Mouse (Mus musculus) layer of hippocampus, postnatal 25 days (tissue): ENCODE data around the gene Rpl3. TPM values are rescaled to one million over a fixed set of nuclear protein-coding genes. Genes with fewer than 3 reads are reported as not detected.

ENCODE experiments used
- DNase-seq, 2 experiments: peaks; one replicate each; pipeline ENCODE4 v3.0.0; 2022; ENCODE audit warnings: mixed read lengths in 2 of 2, low spot score in 1 of 2; ENCODE audit errors: extremely low spot score in 1 of 2
- total RNA-seq, 2 experiments: library from RNA; stranded (reverse); gene quantifications; 2 replicates each; pipeline ENCODE4 v1.2.3; 2021

The Rpl3 gene
- total RNA-seq, 2 experiments from 2014 or later = 494 to 606 TPM

- no peak for DNase-seq
Measured at GRCm38 (mm10) chr15:80072579-80073255, 19.0 kb downstream of the Rpl3 start.

DNA sequence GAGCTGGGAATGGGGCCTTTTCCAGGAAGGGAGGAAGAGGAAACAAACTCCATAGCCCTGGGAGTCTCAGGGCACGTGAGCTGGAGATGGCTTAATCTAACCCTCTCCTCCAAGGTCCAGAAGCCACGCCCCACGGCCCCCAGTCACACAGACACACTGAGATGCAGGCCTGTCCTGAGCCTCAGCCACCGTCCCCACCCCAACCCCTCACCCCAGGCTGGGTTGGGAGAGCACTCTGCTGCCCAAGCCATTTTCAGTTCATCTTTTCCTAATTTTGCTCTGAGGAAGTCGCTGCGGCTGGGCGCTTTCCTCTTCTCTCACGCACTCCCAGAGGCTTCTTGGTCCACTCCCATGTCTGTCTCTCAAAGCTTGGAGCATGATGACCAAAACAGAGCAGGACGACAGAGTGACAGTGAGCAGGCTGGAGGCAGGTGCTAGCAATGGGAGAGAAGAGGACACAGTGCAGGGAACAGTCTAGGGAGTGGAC lies 19.7 kb downstream of the Rpl3 start:
- DNase-seq = no peak

DNA sequence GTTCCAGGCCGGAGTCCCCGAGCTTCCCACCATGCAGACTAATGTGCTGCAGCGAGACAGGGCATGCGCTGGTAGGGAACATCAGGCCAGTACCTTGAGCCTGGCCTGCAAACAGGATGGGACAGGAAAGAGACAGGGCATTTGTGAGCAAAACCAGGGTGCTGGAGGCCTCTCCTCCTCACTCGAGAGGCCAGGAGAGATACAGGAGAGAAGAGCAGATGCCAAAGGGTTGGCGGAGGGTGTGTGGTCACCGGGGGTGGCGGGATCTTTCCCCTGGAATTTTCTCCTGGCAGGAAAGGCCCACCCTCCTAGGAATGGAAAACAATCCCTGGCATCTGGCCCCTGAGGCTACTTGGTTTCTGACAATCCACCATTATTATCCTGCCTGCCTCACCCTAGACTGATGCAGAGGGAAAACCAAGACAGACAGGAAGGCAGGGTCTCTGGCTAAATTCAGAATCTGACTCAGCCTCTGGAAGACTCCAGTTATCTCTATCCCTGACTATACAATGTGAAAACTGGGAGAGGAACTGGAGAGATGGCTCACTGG lies 21.5 kb downstream of the Rpl3 start:
- DNase-seq = no peak

GRCm38 (mm10) chr15:80069171-80069570 lies 22.5 kb downstream of the Rpl3 start:
- DNase-seq = no peak

DNA sequence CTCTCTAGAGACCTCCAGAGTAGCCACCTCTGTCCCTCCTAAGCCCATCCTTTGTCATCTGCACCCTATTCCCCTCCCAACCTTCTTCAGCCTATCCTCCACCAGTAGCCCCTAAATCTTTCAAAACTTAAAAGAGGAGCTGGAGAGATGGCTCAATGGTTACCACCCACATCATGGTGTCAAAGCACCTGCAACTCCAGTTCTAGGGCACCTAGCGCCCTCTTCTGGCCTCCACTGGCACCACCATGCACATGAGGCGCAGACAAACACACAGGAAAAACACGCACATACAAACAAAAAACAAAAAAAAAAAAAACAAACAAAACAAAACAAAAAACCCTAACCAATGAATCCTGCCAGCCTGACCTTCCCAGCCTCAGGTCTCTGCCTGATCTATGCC lies 25.1 kb downstream of the Rpl3 start:
- DNase-seq = peak in 1 of 2 experiments; percentile 29

GRCm38 (mm10) chr15:80065414-80065813 lies 26.3 kb downstream of the Rpl3 start:
- DNase-seq = peak in 1 of 2 experiments; percentile 40

- no peak for DNase-seq
Measured at GRCm38 (mm10) chr15:80064965-80065364, 26.7 kb downstream of the Rpl3 start.

- no peak for DNase-seq
Measured at GRCm38 (mm10) chr15:80062821-80063220, 28.8 kb downstream of the Rpl3 start.

DNA sequence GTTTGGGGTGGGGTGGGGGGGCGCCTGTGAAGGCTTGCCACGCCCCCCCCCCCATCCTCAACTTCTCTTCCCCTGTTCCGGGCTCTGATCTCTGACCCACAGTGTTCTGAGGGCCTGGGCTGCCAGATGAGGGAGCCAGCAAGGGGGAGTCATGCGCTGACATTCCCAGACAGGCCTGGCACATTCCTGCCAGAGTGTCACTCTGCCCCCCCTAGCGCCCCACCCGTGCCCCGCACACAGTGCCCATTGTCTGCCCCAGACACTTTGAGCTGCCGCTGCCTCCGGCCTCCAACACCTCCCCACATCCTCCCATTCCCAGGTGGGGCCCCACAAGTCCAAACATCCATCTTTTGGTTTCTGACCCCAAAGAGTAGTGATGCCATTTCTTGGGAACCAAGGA lies 29.3 kb downstream of the Rpl3 start:
- DNase-seq = no peak

- no peak for DNase-seq
Measured at GRCm38 (mm10) chr15:80061071-80061550, 30.6 kb downstream of the Rpl3 start.

DNA sequence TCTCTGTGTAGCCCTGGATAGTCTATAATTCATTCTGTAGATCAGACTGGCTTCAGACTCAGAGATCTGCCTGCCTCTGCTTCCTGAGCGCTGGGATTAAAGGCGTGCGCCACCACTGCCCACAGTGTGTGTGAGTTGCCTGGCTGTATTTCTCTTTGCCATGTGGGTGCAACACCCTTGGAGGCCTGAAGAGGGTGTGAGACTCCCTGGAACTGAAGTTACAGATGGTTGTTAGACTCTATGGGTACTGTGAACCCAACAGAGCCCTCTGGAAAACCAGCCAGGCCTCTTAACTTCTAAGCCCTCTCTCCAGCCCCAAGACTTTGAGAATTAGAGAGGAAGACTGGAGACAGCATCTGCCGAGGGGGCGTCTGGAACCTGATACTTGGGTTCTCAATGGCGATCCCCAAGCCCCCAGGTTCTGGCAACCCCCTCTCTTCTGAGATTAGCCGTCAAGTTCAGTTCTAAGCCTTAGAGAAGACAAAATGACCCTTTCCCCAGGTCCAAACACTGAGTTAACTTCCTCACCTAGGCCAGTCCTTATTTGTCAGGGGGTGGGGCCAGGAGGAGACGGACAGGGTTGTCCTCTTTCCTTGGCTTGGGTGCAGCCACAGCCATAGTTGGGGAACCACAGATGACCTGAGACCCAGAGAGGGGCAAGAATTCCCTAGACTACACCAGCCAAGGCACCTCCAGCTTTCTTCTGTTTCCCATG lies 31.2 kb downstream of the Rpl3 start:
- no peak for DNase-seq

- no peak for DNase-seq
Measured at GRCm38 (mm10) chr15:80059606-80060005, 32.1 kb downstream of the Rpl3 start.

DNA sequence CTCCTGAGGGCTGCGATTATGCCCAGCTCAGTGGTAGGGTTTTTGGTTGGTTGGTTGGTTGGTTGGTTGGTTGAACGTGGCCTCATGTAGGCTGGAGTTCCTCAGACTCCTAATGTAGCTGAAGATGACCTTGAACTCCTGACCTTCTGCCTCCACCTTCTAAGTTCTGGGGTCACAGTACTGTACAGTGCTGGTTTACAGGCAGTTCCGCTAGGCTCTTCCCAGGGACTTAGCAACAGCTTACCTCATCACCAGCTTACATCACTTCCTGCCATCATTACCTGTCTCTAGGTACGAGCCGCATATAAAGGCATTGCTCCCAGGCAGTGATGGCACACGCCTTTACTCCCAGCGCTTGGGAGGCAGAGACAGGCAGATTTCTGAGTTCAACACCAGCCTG lies 33.5 kb downstream of the Rpl3 start:
- no peak for DNase-seq

- DNase-seq = no peak
Measured at GRCm38 (mm10) chr15:80054034-80054710, 37.5 kb downstream of the Rpl3 start.

GRCm38 (mm10) chr15:80053381-80054033 lies 38.2 kb downstream of the Rpl3 start:
- no peak for DNase-seq

GRCm38 (mm10) chr15:80051782-80052181 lies 39.9 kb downstream of the Rpl3 start:
- no peak for DNase-seq

- no peak for DNase-seq
Measured at GRCm38 (mm10) chr15:80051092-80051761, 40.4 kb downstream of the Rpl3 start.

- DNase-seq = no peak
Measured at GRCm38 (mm10) chr15:80050093-80050492, 41.6 kb downstream of the Rpl3 start.

DNA sequence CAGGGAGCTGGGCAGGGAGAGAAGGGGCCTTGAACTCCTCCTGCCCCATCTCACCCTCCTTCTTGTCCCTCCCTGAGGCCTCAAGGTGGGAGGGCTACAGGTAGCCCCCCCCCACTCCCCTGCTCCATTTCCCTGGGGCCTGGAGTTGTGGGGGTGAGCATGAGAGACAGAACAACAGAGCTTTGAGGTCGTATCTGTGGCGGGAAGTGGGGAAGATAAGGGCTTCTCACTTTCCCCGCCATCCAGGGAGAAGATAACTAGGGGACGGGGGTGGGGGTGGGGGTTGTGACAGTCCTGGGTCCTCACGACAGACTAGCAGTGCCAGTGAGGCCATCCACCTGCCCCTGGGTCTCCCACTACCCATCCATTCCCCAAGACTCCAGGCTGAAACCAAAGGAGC lies 43.7 kb downstream of the Rpl3 start:
- no peak for DNase-seq

GRCm38 (mm10) chr15:80047242-80047641 lies 44.4 kb downstream of the Rpl3 start:
- DNase-seq = no peak
